Comparison of ENCODE assay signal across 8 mouse cellular contexts in the genomic region with DNA sequence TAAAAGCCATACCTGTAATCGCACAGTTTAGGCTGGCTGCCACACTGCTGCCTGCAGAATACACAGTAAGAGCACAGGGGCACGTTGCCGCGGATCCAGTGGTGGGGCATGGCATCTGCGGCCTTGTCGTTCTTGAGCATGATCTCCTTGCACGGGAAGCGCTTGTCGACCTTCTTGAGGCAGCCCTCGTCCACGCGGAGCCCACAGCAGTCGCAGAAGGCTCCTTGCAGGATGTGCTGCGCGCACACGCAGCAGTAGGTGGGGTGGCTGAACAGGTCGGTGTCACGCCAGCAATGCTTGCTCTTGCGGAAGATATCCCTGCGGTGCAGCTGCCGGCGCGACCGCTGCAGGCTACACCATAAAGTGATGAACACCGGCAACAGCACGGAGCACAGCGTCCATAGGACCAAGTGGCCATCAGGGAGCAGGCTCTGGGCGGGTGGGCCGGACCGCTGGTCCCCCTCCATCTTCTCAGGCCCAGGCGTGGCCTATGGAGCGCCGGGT. TPM values are rescaled to one million over a fixed set of nuclear protein-coding genes. Genes with fewer than 3 reads are reported as not detected.
DNase-seq lines count a peak whose midpoint lies in the region; ATAC-seq and TF ChIP-seq lines count a peak whose summit lies in the region.

No protein-coding gene starts in this region.

- peaks cover 59% of the 10 kb centered on the region for H3K4me1 ChIP-seq in E14TG2a.4 (replicated peaks; ENCODE audit: low read depth, low read length)
- peaks cover 13% of the 10 kb centered on the region for H3K4me1 ChIP-seq in embryonic facial prominence, embryonic 14.5 days (ENCODE audit: control insufficient read depth, insufficient read depth, low read length)
- peaks cover 22% of the 10 kb centered on the region for H3K4me1 ChIP-seq in hindbrain, embryonic 14.5 days (replicated peaks; ENCODE audit: control insufficient read depth, insufficient read depth, low read length)
- H3K4me1 ChIP-seq in liver, embryonic 14.5 days (replicated peaks; ENCODE audit: control insufficient read depth in 2 of 2, insufficient read depth in 2 of 2, low read length in 1 of 2): peaks cover 12 to 17% of the 10 kb centered on the region in 2 experiments
- peaks cover 21% of the 10 kb centered on the region for H3K4me1 ChIP-seq in neural tube, embryonic 14.5 days (ENCODE audit: control insufficient read depth, insufficient read depth, low read length)

- peak overlapping the region; percentile 84 for H3K9ac ChIP-seq in embryonic facial prominence, embryonic 14.5 days (ENCODE audit: low read depth, low read length)
- peak overlapping the region; percentile 87 for H3K9ac ChIP-seq in hindbrain, embryonic 14.5 days
- H3K9ac ChIP-seq in liver, embryonic 14.5 days (replicated peaks): peak overlapping the region; percentile 64
- H3K9ac ChIP-seq in neural tube, embryonic 14.5 days (replicated peaks; ENCODE audit: low read depth, low read length): peak overlapping the region; percentile 86

- H3K4me2 ChIP-seq in embryonic facial prominence, embryonic 14.5 days (ENCODE audit: low read depth, low read length): peak overlapping the region; percentile 93
- H3K4me2 ChIP-seq in hindbrain, embryonic 14.5 days (replicated peaks): peak overlapping the region; percentile 75
- H3K4me2 ChIP-seq in liver, embryonic 14.5 days (ENCODE audit: low read depth): peak overlapping the region; percentile 100
- peak overlapping the region; percentile 88 for H3K4me2 ChIP-seq in neural tube, embryonic 14.5 days (ENCODE audit: low read depth, low read length)

- peak; percentile 69 for ATAC-seq in embryonic facial prominence, embryonic 14.5 days (ENCODE audit: low read depth)
- peak; percentile 82 for ATAC-seq in hindbrain, embryonic 14.5 days (ENCODE audit: low FRiP score)
- peak; percentile 46; the same call in 1 of the 2 replicates for ATAC-seq in liver, embryonic 14.5 days (ENCODE audit: insufficient read depth)
- no peak; the same call in 1 of the 2 replicates for ATAC-seq in neural tube, embryonic 14.5 days (ENCODE audit: low read depth)

- no peaks in the 10 kb centered on the region for H3K27me3 ChIP-seq in E14TG2a.4 (ENCODE audit: insufficient read depth, low read length)
- no peaks in the 10 kb centered on the region for H3K27me3 ChIP-seq in embryonic facial prominence, embryonic 14.5 days (replicated peaks; ENCODE audit: control insufficient read depth, insufficient read depth, low read length)
- H3K27me3 ChIP-seq in hindbrain, embryonic 14.5 days (ENCODE audit: control insufficient read depth, insufficient read depth, low read length): no peaks in the 10 kb centered on the region
- H3K27me3 ChIP-seq in liver, embryonic 14.5 days (ENCODE audit: control insufficient read depth, insufficient read depth, low read length): no peaks in the 10 kb centered on the region
- no peaks in the 10 kb centered on the region for H3K27me3 ChIP-seq in neural tube, embryonic 14.5 days (ENCODE audit: control insufficient read depth, insufficient read depth, low read length)

- peak overlapping the region; percentile 54 for H3K27ac ChIP-seq in embryonic facial prominence, embryonic 14.5 days (replicated peaks; ENCODE audit: low read depth, low read length)
- peak overlapping the region; percentile 78 for H3K27ac ChIP-seq in hindbrain, embryonic 14.5 days
- no peak overlapping the region for H3K27ac ChIP-seq in liver, embryonic 14.5 days
- H3K27ac ChIP-seq in neural tube, embryonic 14.5 days (ENCODE audit: low read depth, low read length): peak overlapping the region; percentile 69

- TF ChIP-seq CTCF in E14TG2a.4 (conservative IDR thresholded peaks at IDR 0.05; ENCODE audit: low read length): no peak
- 0 out of 2 replicates have a peak, but pooled peaks have one; percentile 7 for TF ChIP-seq CTCF in liver, embryonic 14.5 days (IDR thresholded peaks at IDR 0.05; ENCODE audit: low read depth)

- TF ChIP-seq EP300 in liver, embryonic 14.5 days (IDR thresholded peaks at IDR 0.05; ENCODE audit: low read depth): no peak

- under 1% methylated on average over 27 of the region's 33 CpGs for WGBS in embryonic facial prominence, embryonic 14.5 days
- 1% methylated on average over 33 of the region's 33 CpGs for WGBS in hindbrain, embryonic 14.5 days
- under 1% methylated on average over 33 of the region's 33 CpGs for WGBS in liver, embryonic 14.5 days (ENCODE audit: insufficient replicate concordance)
- WGBS in neural tube, embryonic 14.5 days: under 1% methylated on average over 33 of the region's 33 CpGs

- H3K9me3 ChIP-seq in E14TG2a.4 (ENCODE audit: low read length): no peaks in the 10 kb centered on the region
- H3K9me3 ChIP-seq in embryonic facial prominence, embryonic 14.5 days (ENCODE audit: control insufficient read depth, low read length): no peaks in the 10 kb centered on the region
- H3K9me3 ChIP-seq in hindbrain, embryonic 14.5 days (ENCODE audit: control insufficient read depth, low read length): no peaks in the 10 kb centered on the region
- H3K9me3 ChIP-seq in liver, embryonic 14.5 days (ENCODE audit: control insufficient read depth, low read length): no peaks in the 10 kb centered on the region
- H3K9me3 ChIP-seq in neural tube, embryonic 14.5 days (ENCODE audit: control insufficient read depth, low read length): no peaks in the 10 kb centered on the region

- H3K4me3 ChIP-seq in E14TG2a.4 (replicated peaks; ENCODE audit: low read length): peak overlapping the region; percentile 98
- H3K4me3 ChIP-seq in embryonic facial prominence, embryonic 14.5 days (ENCODE audit: low read depth, low read length): peak overlapping the region; percentile 84
- H3K4me3 ChIP-seq in hindbrain, embryonic 14.5 days (replicated peaks; ENCODE audit: low read length): peak overlapping the region; percentile 74
- peak overlapping the region; percentile 59 to 78 for H3K4me3 ChIP-seq in liver, embryonic 14.5 days (ENCODE audit: insufficient read depth in 1 of 2, low read depth in 2 of 2, low read length in 2 of 2)
- H3K4me3 ChIP-seq in neural tube, embryonic 14.5 days (ENCODE audit: low read depth, low read length): peak overlapping the region; percentile 86

- peak; percentile 92 for DNase-seq in heart, adult 11 months
- DNase-seq in heart, adult 8-10 months (ENCODE audit: low spot score): no peak
- peak; percentile 54 for DNase-seq in embryonic facial prominence, embryonic 14.5 days (ENCODE audit: low spot score)
- peak; percentile 36 for DNase-seq in hindbrain, embryonic 14.5 days (ENCODE audit: low spot score)
- peak in 1 of 3 experiments; percentile 7 for DNase-seq in liver, embryonic 14.5 days (ENCODE audit: low read depth in 3 of 3, low spot score in 3 of 3)
- peak; percentile 79 for DNase-seq in thymus, postnatal 4 days

- H3K36me3 ChIP-seq in E14TG2a.4 (ENCODE audit: insufficient read depth, low read length): peaks cover 40% of the 10 kb centered on the region
- peaks cover under 1% of the 10 kb centered on the region; the same call in 1 of the 2 replicates for H3K36me3 ChIP-seq in embryonic facial prominence, embryonic 14.5 days (ENCODE audit: control insufficient read depth, insufficient read depth, low read length)
- peaks cover 6% of the 10 kb centered on the region for H3K36me3 ChIP-seq in hindbrain, embryonic 14.5 days (replicated peaks; ENCODE audit: control insufficient read depth, insufficient read depth)
- H3K36me3 ChIP-seq in liver, embryonic 14.5 days (replicated peaks; ENCODE audit: control insufficient read depth, insufficient read depth, low read depth): no peaks in the 10 kb centered on the region
- no peaks in the 10 kb centered on the region; the same call in 1 of the 2 replicates for H3K36me3 ChIP-seq in neural tube, embryonic 14.5 days (ENCODE audit: control insufficient read depth, insufficient read depth, low read length)

RNA-seq across cellular contexts. Expression of a gene that starts 6.7 kb away (rescaled TPM):
- 10 to 100 TPM in 2 of 4 experiments, 1 to 10 TPM in 2; 7.6 to 14.8 (median 11.0) TPM for total RNA-seq in heart, adult 8-10 months (2022)
- 3.0 and 3.6 TPM in 2 replicates for polyA plus RNA-seq in embryonic facial prominence, embryonic 14.5 days (2014; fragmentation: Nextera tagmentation; extraction: Ambion mirVana)
- 16.3 and 16.7 TPM in 2 replicates for polyA plus RNA-seq in hindbrain, embryonic 14.5 days (2014; fragmentation: Nextera tagmentation; extraction: Ambion mirVana)
- polyA plus RNA-seq in liver, embryonic 14.5 days (2012; rRNA removed): 0.55 and 0.63 TPM in 2 replicates
- polyA plus RNA-seq in liver, embryonic 14.5 days (2014; fragmentation: Nextera tagmentation; extraction: Ambion mirVana): 0.37 and 0.39 TPM in 2 replicates
- 17.7 and 19.9 TPM in 2 replicates for polyA plus RNA-seq in neural tube, embryonic 14.5 days (2014; fragmentation: Nextera tagmentation; extraction: Ambion mirVana)

RNA-seq across cellular contexts. Expression of a gene that starts 13.7 kb away (rescaled TPM):
- under 1 TPM in 1 of 4 experiments, not detected in 3; 0.60 TPM for total RNA-seq in heart, adult 8-10 months (2022)
- 1.2 and 1.7 TPM in 2 replicates for polyA plus RNA-seq in embryonic facial prominence, embryonic 14.5 days (2014; fragmentation: Nextera tagmentation; extraction: Ambion mirVana)
- polyA plus RNA-seq in hindbrain, embryonic 14.5 days (2014; fragmentation: Nextera tagmentation; extraction: Ambion mirVana): not detected in 2 replicates
- polyA plus RNA-seq in liver, embryonic 14.5 days (2012; rRNA removed): not detected in 2 replicates
- polyA plus RNA-seq in liver, embryonic 14.5 days (2014; fragmentation: Nextera tagmentation; extraction: Ambion mirVana): not detected in 2 replicates
- polyA plus RNA-seq in neural tube, embryonic 14.5 days (2014; fragmentation: Nextera tagmentation; extraction: Ambion mirVana): not detected in 2 replicates
